Mouse (Mus musculus): ENCODE results near the gene 4931408C20Rik. TPM values are rescaled to one million over a fixed set of nuclear protein-coding genes. Genes with fewer than 3 reads are reported as not detected.

4931408C20Rik gene
- not detected in 2 replicates for polyA plus RNA-seq (2012; rRNA removed)

- no peaks in the 10 kb centered on the region for H3K4me1 ChIP-seq (ENCODE audit: control insufficient read depth, insufficient read depth, low read length)
- H3K4me3 ChIP-seq (ENCODE audit: insufficient read depth, low read length) = no peak within 1 kb of the TSS
- no peak for TF ChIP-seq CTCF (IDR thresholded peaks at IDR 0.05; ENCODE audit: extremely low read depth, insufficient read depth, low read length)
- TF ChIP-seq POLR2A (IDR thresholded peaks at IDR 0.05; ENCODE audit: extremely low read depth, insufficient read depth, low read length) = no peak
- H3K27ac ChIP-seq (ENCODE audit: insufficient read depth, low read length) = no peak within 1 kb of the TSS
These were observed at the start of gene 4931408C20Rik for GRCm38 (mm10) chr1:26686842-26687760. TSS of gene 4931408C20Rik (minus strand) at chr1:26687460.

- TF ChIP-seq CTCF (IDR thresholded peaks at IDR 0.05; ENCODE audit: extremely low read depth, insufficient read depth, low read length) (no peak), POLR2A (IDR thresholded peaks at IDR 0.05; ENCODE audit: extremely low read depth, insufficient read depth, low read length) (no peak)
- no peak overlapping the region for H3K4me3 ChIP-seq (ENCODE audit: insufficient read depth, low read length)
- no peak overlapping the region for H3K27ac ChIP-seq (ENCODE audit: insufficient read depth, low read length)
- no peaks in the 10 kb centered on the region for H3K4me1 ChIP-seq (ENCODE audit: control insufficient read depth, insufficient read depth, low read length)
These were observed 666 bp upstream of the 4931408C20Rik start for GRCm38 (mm10) chr1:26687926-26688325.

- H3K27ac ChIP-seq (ENCODE audit: insufficient read depth, low read length) = no peak overlapping the region
- H3K4me3 ChIP-seq (ENCODE audit: insufficient read depth, low read length) = no peak overlapping the region
- H3K4me1 ChIP-seq (ENCODE audit: control insufficient read depth, insufficient read depth, low read length) = no peaks in the 10 kb centered on the region
- TF ChIP-seq POLR2A (IDR thresholded peaks at IDR 0.05; ENCODE audit: extremely low read depth, insufficient read depth, low read length) (no peak), CTCF (IDR thresholded peaks at IDR 0.05; ENCODE audit: extremely low read depth, insufficient read depth, low read length) (no peak)
These were observed 1.1 kb downstream of the 4931408C20Rik start for GRCm38 (mm10) chr1:26685952-26686693.

- no peaks in the 10 kb centered on the region for H3K4me1 ChIP-seq (ENCODE audit: control insufficient read depth, insufficient read depth, low read length)
- H3K27ac ChIP-seq (ENCODE audit: insufficient read depth, low read length) = no peak overlapping the region
- no peak overlapping the region for H3K4me3 ChIP-seq (ENCODE audit: insufficient read depth, low read length)
- TF ChIP-seq POLR2A (IDR thresholded peaks at IDR 0.05; ENCODE audit: extremely low read depth, insufficient read depth, low read length) = no peak
- no peak for TF ChIP-seq CTCF (IDR thresholded peaks at IDR 0.05; ENCODE audit: extremely low read depth, insufficient read depth, low read length)
These were observed 1.9 kb downstream of the 4931408C20Rik start for GRCm38 (mm10) chr1:26685383-26685782.

GRCm38 (mm10) chr1:26649704-26650388 is 37.4 kb downstream of the 4931408C20Rik start:
- no peak overlapping the region for H3K4me3 ChIP-seq (ENCODE audit: insufficient read depth, low read length)
- no peak overlapping the region for H3K27ac ChIP-seq (ENCODE audit: insufficient read depth, low read length)
- TF ChIP-seq POLR2A (IDR thresholded peaks at IDR 0.05; ENCODE audit: extremely low read depth, insufficient read depth, low read length) = no peak
- no peak for TF ChIP-seq CTCF (IDR thresholded peaks at IDR 0.05; ENCODE audit: extremely low read depth, insufficient read depth, low read length)
- no peaks in the 10 kb centered on the region for H3K4me1 ChIP-seq (ENCODE audit: control insufficient read depth, insufficient read depth, low read length)

- TF ChIP-seq CTCF (IDR thresholded peaks at IDR 0.05; ENCODE audit: extremely low read depth, insufficient read depth, low read length) (no peak), POLR2A (IDR thresholded peaks at IDR 0.05; ENCODE audit: extremely low read depth, insufficient read depth, low read length) (no peak)
- Histone ChIP-seq H3K4me1 (ENCODE audit: control insufficient read depth, insufficient read depth, low read length) (no peaks in the 10 kb centered on the region), H3K4me3 (ENCODE audit: insufficient read depth, low read length) (no peak overlapping the region), H3K27ac (ENCODE audit: insufficient read depth, low read length) (no peak overlapping the region)
These were observed 51.2 kb downstream of the 4931408C20Rik start for GRCm38 (mm10) chr1:26636051-26636450.

All from cortical plate, adult 2 months (tissue).